Mouse (Mus musculus): ENCODE measurements around the gene Dph2.

DNA sequence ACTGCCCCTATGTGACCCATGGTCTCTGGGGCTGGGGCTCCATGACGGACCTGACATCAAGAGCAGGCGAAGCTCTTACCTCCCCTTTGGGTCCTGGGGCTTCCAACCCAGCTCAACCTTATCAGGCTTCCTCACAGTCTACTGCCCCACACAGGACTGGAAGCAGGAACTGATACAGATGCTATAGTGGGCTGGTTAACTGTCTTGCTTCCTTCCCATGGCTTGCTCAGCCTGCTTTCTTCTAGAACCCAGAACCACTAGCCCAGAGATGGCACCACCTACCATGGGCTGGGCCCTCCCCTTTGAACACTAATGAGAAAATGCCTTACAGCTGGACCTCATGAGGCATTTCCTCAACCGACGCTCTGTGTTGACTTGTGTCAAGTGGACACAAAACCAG lies 25.6 kb upstream of the Dph2 start:
- TF ChIP-seq CTCF (IDR thresholded peaks at IDR 0.05; ENCODE audit: extremely low read depth, insufficient read length, insufficient replicate concordance, low read depth, low read length), result no peak
- TF ChIP-seq POLR2A (IDR thresholded peaks at IDR 0.05; ENCODE audit: low read depth, low read length), result no peak

Measured in small intestine, adult 2 months (tissue).